Mouse (Mus musculus): ENCODE data around the gene Iqub. TPM values are rescaled to one million over a fixed set of nuclear protein-coding genes. Genes with fewer than 3 reads are reported as not detected.

The Iqub gene
- polyA plus RNA-seq, 1 experiment from 2014 or later: 0.96 TPM

DNA sequence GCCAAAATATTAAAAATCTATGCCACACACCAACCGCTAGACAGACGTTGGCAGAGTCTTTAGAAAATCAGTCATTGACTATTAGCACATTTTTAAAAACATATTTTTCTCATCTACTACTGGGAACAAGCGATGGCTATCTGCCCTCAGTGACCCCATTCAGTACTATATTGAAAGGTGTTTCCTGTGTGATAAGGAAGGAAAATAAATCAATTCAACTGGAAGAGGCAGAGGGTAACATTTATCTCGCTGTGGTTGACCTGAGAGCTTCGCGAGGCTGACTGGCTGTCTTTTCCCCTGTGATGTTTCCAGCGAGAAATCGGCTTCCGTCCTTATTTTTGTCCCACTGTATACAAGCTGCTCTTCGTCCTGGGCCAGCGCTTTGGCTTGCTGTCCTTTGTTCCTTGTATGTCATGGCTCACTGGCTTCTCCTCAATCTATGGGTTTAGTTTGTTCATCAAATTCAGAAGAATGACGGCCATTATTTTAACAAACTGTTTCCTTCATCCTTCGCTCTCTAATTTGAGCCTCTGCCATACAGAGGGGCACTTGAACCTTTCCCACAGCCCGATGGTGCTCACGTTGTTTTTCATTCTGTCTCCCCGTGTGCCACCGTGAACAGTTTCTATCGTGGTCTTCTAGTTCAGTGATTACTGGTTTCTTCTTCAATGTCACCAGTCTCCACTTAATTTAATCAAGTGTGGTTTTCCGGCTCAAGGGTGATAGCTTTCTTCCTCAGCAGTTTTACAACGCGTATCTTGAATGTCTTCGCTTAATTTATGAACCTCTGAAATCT, 63.6 kb downstream of the Iqub start:
- Histone ChIP-seq H3K4me1 (no peaks in the 10 kb centered on the region), H3K27ac (no peak overlapping the region), H3K27me3 (no peaks in the 10 kb centered on the region), H3K4me3 (replicated peaks) (no peak overlapping the region), H3K36me3 (replicated peaks) (no peaks in the 10 kb centered on the region), H3K9ac (no peak overlapping the region), H3K9me3 (no peaks in the 10 kb centered on the region), H3K4me2 (no peak overlapping the region)
- no peak for ATAC-seq (ENCODE audit: low FRiP score)
- 89% methylated on average over 22 of the region's 22 CpGs for WGBS

DNA sequence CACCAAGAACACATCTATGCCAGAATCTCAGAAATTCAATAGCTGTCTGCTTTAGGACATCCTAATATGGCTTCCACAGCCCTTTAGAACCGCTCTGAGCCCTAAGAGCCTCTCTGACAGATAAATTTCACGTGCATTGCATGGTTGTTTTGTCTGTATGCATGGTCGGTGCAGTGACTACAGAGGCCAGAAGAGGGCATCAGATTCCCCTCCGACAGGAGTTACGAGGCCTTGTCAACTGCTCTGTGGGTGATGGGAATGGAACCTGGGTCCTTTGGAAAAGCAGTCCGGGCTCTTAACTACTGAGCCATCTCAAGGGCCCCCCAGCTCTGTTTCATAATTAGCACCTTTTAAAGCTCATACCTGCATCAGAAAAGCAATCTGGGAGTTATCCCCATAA, 64.6 kb downstream of the Iqub start:
- H3K4me1 ChIP-seq: no peaks in the 10 kb centered on the region
- no peak overlapping the region for H3K4me3 ChIP-seq (replicated peaks)
- 89% methylated on average over 6 of the region's 6 CpGs for WGBS
- no peaks in the 10 kb centered on the region for H3K9me3 ChIP-seq
- H3K4me2 ChIP-seq: no peak overlapping the region
- H3K27ac ChIP-seq: no peak overlapping the region
- no peaks in the 10 kb centered on the region for H3K27me3 ChIP-seq
- H3K9ac ChIP-seq: no peak overlapping the region
- no peaks in the 10 kb centered on the region for H3K36me3 ChIP-seq (replicated peaks)
- no peak for ATAC-seq (ENCODE audit: low FRiP score)

DNA sequence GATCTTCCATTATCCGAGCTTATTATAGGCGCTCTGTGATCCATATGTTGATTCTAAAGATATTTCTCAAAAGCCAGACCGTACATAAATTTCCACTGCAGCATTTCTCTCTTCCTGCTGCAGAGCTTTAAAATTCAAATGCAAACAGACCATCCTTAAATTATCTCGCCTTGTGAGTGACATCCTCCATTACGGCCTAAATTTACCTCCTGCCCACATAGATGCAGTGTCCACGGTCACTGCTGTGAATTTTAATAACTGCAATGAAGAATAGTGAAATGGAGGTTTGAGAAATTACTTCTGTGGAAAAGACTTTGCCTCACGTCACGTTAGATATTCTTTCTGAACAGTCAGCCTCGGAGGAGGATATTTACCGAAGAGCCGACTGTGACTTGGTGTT, 98.8 kb downstream of the Iqub start:
- WGBS: 92% methylated on average over 11 of the region's 11 CpGs
- no peaks in the 10 kb centered on the region for H3K36me3 ChIP-seq (replicated peaks)
- no peak for ATAC-seq (ENCODE audit: low FRiP score)

DNA sequence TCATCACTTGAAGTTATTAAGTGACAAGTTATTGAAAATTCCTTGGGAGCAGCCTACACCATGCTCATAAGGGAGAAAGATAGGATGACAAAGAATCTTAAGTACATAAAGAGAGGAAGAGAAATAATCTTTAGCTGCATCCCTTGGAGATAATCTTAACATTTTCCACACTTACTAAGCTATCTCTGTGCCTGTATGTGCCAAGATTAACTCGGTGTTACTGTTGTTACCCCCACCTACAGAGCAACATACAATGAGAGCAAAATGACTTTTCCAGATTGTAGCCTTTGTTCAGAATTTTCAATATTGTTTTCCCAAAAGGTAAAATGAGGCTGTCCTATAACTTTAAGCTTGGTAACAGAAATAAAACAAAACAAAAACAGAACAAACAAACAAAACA, 99.4 kb downstream of the Iqub start:
- Histone ChIP-seq H3K27me3 (no peaks in the 10 kb centered on the region), H3K36me3 (replicated peaks) (no peaks in the 10 kb centered on the region), H3K4me2 (no peak overlapping the region), H3K9ac (no peak overlapping the region), H3K27ac (no peak overlapping the region), H3K4me1 (no peaks in the 10 kb centered on the region), H3K9me3 (no peaks in the 10 kb centered on the region), H3K4me3 (replicated peaks) (no peak overlapping the region)
- WGBS: 87% methylated on average over 1 of the region's 1 CpGs
- no peak for ATAC-seq (ENCODE audit: low FRiP score)

More for the DNA sequence above, 98.8 kb downstream of the Iqub start:
- Histone ChIP-seq H3K4me2 (no peak overlapping the region), H3K27ac (no peak overlapping the region), H3K9me3 (no peaks in the 10 kb centered on the region), H3K4me3 (replicated peaks) (no peak overlapping the region), H3K27me3 (no peaks in the 10 kb centered on the region), H3K9ac (no peak overlapping the region), H3K4me1 (no peaks in the 10 kb centered on the region)

DNA sequence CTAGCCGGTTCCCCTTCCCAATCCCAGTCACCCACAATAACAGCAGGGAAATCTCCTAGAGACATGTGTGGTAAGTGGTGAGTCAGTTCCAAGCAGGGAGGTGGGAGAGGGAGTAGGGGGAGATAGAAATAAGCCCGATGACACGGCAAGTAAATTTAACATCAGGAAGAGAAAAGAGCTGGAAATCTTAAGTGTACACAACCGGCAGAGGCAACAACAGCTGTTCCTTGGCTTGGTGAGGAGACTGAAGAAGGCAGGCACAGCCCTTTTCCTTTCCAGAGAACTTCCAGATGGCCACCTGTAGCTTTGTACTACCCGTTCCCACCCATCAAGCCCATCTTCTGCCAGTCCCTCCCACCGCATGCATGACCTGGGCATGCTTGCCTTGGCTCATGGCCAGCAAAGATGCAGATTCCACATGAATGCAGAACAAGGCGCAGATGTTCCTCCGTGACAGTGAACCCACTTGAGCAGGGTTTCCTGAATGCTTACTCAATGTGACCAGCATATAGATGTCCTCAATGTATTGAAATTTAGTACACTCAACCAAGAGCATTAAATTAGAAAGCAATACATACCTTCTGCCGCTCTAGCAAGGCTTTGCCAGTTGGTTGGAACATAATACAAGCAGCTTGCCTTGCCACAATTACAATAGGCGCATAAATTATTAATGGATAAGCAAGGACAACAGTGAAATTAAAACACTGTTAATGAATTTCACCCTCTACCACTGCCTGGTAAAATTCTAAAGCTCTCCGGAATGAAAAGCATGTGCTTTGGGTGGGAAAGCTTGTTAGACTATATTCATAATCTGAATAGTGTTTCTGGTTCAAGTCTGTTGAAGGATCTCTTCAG, 106.1 kb downstream of the Iqub start:
- Histone ChIP-seq H3K4me2 (no peak overlapping the region), H3K9me3 (no peaks in the 10 kb centered on the region), H3K36me3 (replicated peaks) (no peaks in the 10 kb centered on the region), H3K9ac (no peak overlapping the region), H3K27me3 (no peaks in the 10 kb centered on the region), H3K27ac (no peak overlapping the region), H3K4me1 (no peaks in the 10 kb centered on the region), H3K4me3 (replicated peaks) (no peak overlapping the region)
- 68% methylated on average over 11 of the region's 11 CpGs for WGBS
- ATAC-seq (ENCODE audit: low FRiP score): peak; percentile 74

DNA sequence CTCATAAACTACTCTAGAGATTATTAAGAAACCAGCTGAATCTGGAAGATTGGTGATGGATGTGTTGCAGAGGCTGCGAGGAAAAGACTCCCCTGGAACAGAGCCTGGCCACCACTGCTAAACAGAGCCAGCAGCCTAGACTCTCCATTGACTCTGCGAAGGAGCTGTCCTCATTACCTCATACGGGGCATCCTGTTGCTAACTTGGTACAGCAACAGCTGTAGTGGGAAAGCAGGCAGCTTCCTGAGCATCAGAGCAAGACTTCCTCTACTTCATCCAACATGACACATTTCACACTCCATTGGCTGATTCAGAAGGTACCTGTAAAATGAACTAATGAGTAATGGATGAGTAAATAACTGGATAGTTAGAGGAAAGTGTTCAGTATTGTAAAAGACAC, 107.1 kb downstream of the Iqub start:
- Histone ChIP-seq H3K36me3 (replicated peaks) (no peaks in the 10 kb centered on the region), H3K27me3 (no peaks in the 10 kb centered on the region), H3K4me1 (no peaks in the 10 kb centered on the region), H3K9ac (no peak overlapping the region), H3K4me2 (no peak overlapping the region), H3K9me3 (no peaks in the 10 kb centered on the region), H3K27ac (no peak overlapping the region), H3K4me3 (replicated peaks) (no peak overlapping the region)
- 73% methylated on average over 3 of the region's 3 CpGs for WGBS
- ATAC-seq (ENCODE audit: low FRiP score): no peak

DNA sequence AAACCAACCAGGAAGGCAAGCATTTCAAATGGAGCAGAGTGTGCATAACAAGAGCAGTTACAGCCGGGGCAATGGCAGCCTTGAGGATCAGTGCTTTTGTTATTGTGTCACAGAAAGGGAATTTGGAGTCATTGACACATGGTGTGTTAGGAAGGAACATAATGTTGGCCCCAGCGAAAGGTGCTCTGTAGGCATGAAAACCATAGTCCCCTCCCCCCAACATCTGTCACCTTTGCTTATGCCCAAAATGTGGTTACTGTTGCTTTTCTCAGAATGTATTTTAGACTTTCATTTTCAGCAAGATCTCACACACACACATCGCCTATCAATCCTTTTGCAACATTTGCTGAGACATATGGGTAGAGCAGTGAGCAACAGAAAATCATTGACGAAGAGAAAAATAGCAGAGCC, 117.6 kb downstream of the Iqub start:
- no peaks in the 10 kb centered on the region for H3K27me3 ChIP-seq
- H3K9me3 ChIP-seq: no peaks in the 10 kb centered on the region
- 85% methylated on average over 4 of the region's 4 CpGs for WGBS
- no peak overlapping the region for H3K27ac ChIP-seq
- no peaks in the 10 kb centered on the region for H3K4me1 ChIP-seq
- no peaks in the 10 kb centered on the region for H3K36me3 ChIP-seq (replicated peaks)
- no peak for ATAC-seq (ENCODE audit: low FRiP score)
- H3K9ac ChIP-seq: no peak overlapping the region
- no peak overlapping the region for H3K4me3 ChIP-seq (replicated peaks)
- H3K4me2 ChIP-seq: no peak overlapping the region

Other genes starting within 250 kb of the Iqub start
- 299 and 302 TPM in 2 replicates for gene Ndufa5, start 12.9 kb upstream of the Iqub start, polyA plus RNA-seq (2016; fragmentation: Nextera tagmentation; extraction: Ambion mirVana)
- gene Asb15, start 13.1 kb upstream of the Iqub start, polyA plus RNA-seq (2016; fragmentation: Nextera tagmentation; extraction: Ambion mirVana): not detected in 2 replicates
- gene Lmod2, start 82.7 kb upstream of the Iqub start, polyA plus RNA-seq (2016; fragmentation: Nextera tagmentation; extraction: Ambion mirVana): not detected in 2 replicates
- gene Wasl, start 149.9 kb upstream of the Iqub start, polyA plus RNA-seq (2016; fragmentation: Nextera tagmentation; extraction: Ambion mirVana): 81.9 and 82.5 TPM in 2 replicates
- gene Hyal6, start 218.2 kb upstream of the Iqub start, polyA plus RNA-seq (2016; fragmentation: Nextera tagmentation; extraction: Ambion mirVana): not detected in 2 replicates
- not detected in 2 replicates for gene Hyal4, start 233.3 kb upstream of the Iqub start, polyA plus RNA-seq (2016; fragmentation: Nextera tagmentation; extraction: Ambion mirVana)